10 mouse cellular contexts compared by ENCODE assay signal in genomic region chr3:33838877-33839276, GRCm38 (mm10). TPM values are rescaled to one million over a fixed set of nuclear protein-coding genes. Genes with fewer than 3 reads are reported as not detected.
DNase-seq lines count a peak whose midpoint lies in the region; ATAC-seq and TF ChIP-seq lines count a peak whose summit lies in the region.
"Had no signal": no experiment of that assay in that cellular context is flagged by ENCODE, and none has a peak within 500 bp of the region (broad histone marks: within the 10 kb centered on the region; RNA-seq: fewer than 3 reads in every experiment).

No protein-coding gene starts in this region.

- 0 out of 2 replicates have a peak overlapping the region, but pooled peaks have one; percentile 6 for H3K4me3 ChIP-seq in heart, embryonic 12.5 days
- peak overlapping the region; percentile 13 for H3K4me3 ChIP-seq in lung, embryonic 16.5 days (ENCODE audit: low read length)
- H3K4me3 ChIP-seq in lung, adult 2 months (replicated peaks; ENCODE audit: extremely low read depth, low read depth, low read length), result no peak overlapping the region
- peak overlapping the region; percentile 10; the same call in 1 of the 2 replicates for H3K4me3 ChIP-seq in intestine, embryonic 16.5 days (ENCODE audit: low read length)
- H3K4me3 ChIP-seq in stomach, embryonic 16.5 days (replicated peaks; ENCODE audit: low read length), result peak overlapping the region; percentile 30

- H3K9ac ChIP-seq in heart, embryonic 12.5 days, result peak overlapping the region; percentile 16; the same call in 1 of the 2 replicates
- no peak overlapping the region for H3K9ac ChIP-seq in lung, embryonic 16.5 days (ENCODE audit: low read length)
- no peak overlapping the region for H3K9ac ChIP-seq in intestine, embryonic 16.5 days (ENCODE audit: low read depth, low read length)
- H3K9ac ChIP-seq in stomach, embryonic 16.5 days (ENCODE audit: low read length), result peak overlapping the region; percentile 34; the same call in 1 of the 2 replicates

- H3K9me3 ChIP-seq in heart, embryonic 12.5 days (replicated peaks), result no peaks in the 10 kb centered on the region
- H3K9me3 ChIP-seq in lung, embryonic 16.5 days (ENCODE audit: control insufficient read depth, low read length), result no peaks in the 10 kb centered on the region
- no peaks in the 10 kb centered on the region for H3K9me3 ChIP-seq in intestine, embryonic 16.5 days (ENCODE audit: control insufficient read depth, low read length)
- no peaks in the 10 kb centered on the region for H3K9me3 ChIP-seq in stomach, embryonic 16.5 days (replicated peaks; ENCODE audit: control insufficient read depth, low read length)

- no peak for TF ChIP-seq POLR2A in lung, adult 2 months (IDR thresholded peaks at IDR 0.05; ENCODE audit: borderline replicate concordance, extremely low read depth, low read depth, low read length)

- no peaks in the 10 kb centered on the region for H3K27me3 ChIP-seq in heart, embryonic 12.5 days (replicated peaks)
- H3K27me3 ChIP-seq in lung, embryonic 16.5 days (ENCODE audit: control insufficient read depth, insufficient read depth, low read depth, low read length), result no peaks in the 10 kb centered on the region
- no peaks in the 10 kb centered on the region for H3K27me3 ChIP-seq in intestine, embryonic 16.5 days (replicated peaks; ENCODE audit: control insufficient read depth, insufficient read depth, low read length)
- no peaks in the 10 kb centered on the region for H3K27me3 ChIP-seq in stomach, embryonic 16.5 days (ENCODE audit: control insufficient read depth, insufficient read depth, low read length)

- no peak overlapping the region for H3K27ac ChIP-seq in heart, embryonic 12.5 days (ENCODE audit: poor library complexity, severe bottlenecking)
- no peak overlapping the region for H3K27ac ChIP-seq in lung, embryonic 16.5 days (ENCODE audit: low read length)
- no peak overlapping the region for H3K27ac ChIP-seq in intestine, embryonic 16.5 days (ENCODE audit: low read length)
- H3K27ac ChIP-seq in stomach, embryonic 16.5 days (ENCODE audit: low read length), result no peak overlapping the region
- H3K27ac ChIP-seq: hindbrain, postnatal 0 days had no signal

- no peak for DNase-seq in heart, adult 8-10 months (ENCODE audit: low spot score)
- DNase-seq in lung, adult 2 months, result no peak
- DNase-seq in thymus, postnatal 14 days, result no peak
- no peak for DNase-seq in Muller cell, postnatal 12 days (ENCODE audit: inconsistent ontology term)
- DNase-seq: cerebellum, postnatal 14 days had no signal

- WGBS in heart, embryonic 12.5 days, result 43% methylated on average over 10 of the region's 10 CpGs
- 41% methylated on average over 10 of the region's 10 CpGs for whole genome bisulfite sequencing in lung, embryonic 16.5 days
- WGBS in lung, adult 2 months, result 45% methylated on average over 10 of the region's 10 CpGs
- WGBS in intestine, embryonic 16.5 days, result 46% methylated on average over 10 of the region's 10 CpGs
- 40% methylated on average over 10 of the region's 10 CpGs for WGBS in stomach, embryonic 16.5 days

- no peak for ATAC-seq in heart, embryonic 12.5 days (ENCODE audit: insufficient number of reproducible peaks, low FRiP score)
- ATAC-seq in lung, embryonic 16.5 days (ENCODE audit: low read depth), result no peak
- ATAC-seq in intestine, embryonic 16.5 days, result no peak
- ATAC-seq in stomach, embryonic 16.5 days (ENCODE audit: insufficient read depth, low FRiP score), result no peak
- ATAC-seq: hindbrain, postnatal 0 days had no signal

- TF ChIP-seq CTCF in lung, adult 2 months (IDR thresholded peaks at IDR 0.05; ENCODE audit: insufficient read depth, low read length), result no peak

- H3K4me1 ChIP-seq in heart, embryonic 12.5 days (replicated peaks), result peaks cover 11% of the 10 kb centered on the region
- H3K4me1 ChIP-seq in lung, embryonic 16.5 days (replicated peaks; ENCODE audit: control insufficient read depth, insufficient read depth, low read length), result no peaks in the 10 kb centered on the region
- no peaks in the 10 kb centered on the region for H3K4me1 ChIP-seq in lung, adult 2 months (ENCODE audit: control insufficient read depth, insufficient read depth, low read length)
- 0 out of 2 replicates have a peak, but pooled peaks cover 1% of the 10 kb centered on the region for H3K4me1 ChIP-seq in intestine, embryonic 16.5 days (ENCODE audit: control insufficient read depth, insufficient read depth, low read length)
- H3K4me1 ChIP-seq in stomach, embryonic 16.5 days (ENCODE audit: control insufficient read depth, insufficient read depth, low read length), result no peaks in the 10 kb centered on the region

- H3K36me3 ChIP-seq in heart, embryonic 12.5 days, result no peaks in the 10 kb centered on the region
- H3K36me3 ChIP-seq in lung, embryonic 16.5 days (ENCODE audit: control insufficient read depth, insufficient read depth, low read length), result no peaks in the 10 kb centered on the region
- no peaks in the 10 kb centered on the region for H3K36me3 ChIP-seq in intestine, embryonic 16.5 days (ENCODE audit: control insufficient read depth, insufficient read depth, low read length)
- no peaks in the 10 kb centered on the region for H3K36me3 ChIP-seq in stomach, embryonic 16.5 days (ENCODE audit: control insufficient read depth, insufficient read depth, low read length)

- peak overlapping the region; percentile 53 for H3K4me2 ChIP-seq in heart, embryonic 12.5 days
- H3K4me2 ChIP-seq in lung, embryonic 16.5 days (ENCODE audit: low read depth, low read length), result peak overlapping the region; percentile 32
- H3K4me2 ChIP-seq in intestine, embryonic 16.5 days (ENCODE audit: low read depth, low read length), result peak overlapping the region; percentile 17
- peak overlapping the region; percentile 41 for H3K4me2 ChIP-seq in stomach, embryonic 16.5 days (ENCODE audit: low read depth, low read length)

RNA-seq across cellular contexts. Expression of gene Ccdc39, which starts 5.2 kb away (rescaled TPM):
- polyA plus RNA-seq in heart, embryonic 12.5 days (2016; fragmentation: Nextera tagmentation; extraction: Ambion mirVana), result 0.54 and 1.1 TPM in 2 replicates
- under 1 TPM in 2 of 4 experiments, not detected in 2; 0.16 TPM for total RNA-seq in heart, adult 8-10 months (2022)
- polyA plus RNA-seq in lung, embryonic 16.5 days (2015; fragmentation: Nextera tagmentation; extraction: Ambion mirVana), result 11.8 and 12.9 TPM in 2 replicates
- polyA plus RNA-seq in lung, adult 2 months (2012; rRNA removed), result 8.0 and 10.7 TPM in 2 replicates
- polyA plus RNA-seq in intestine, embryonic 16.5 days (2015; fragmentation: Nextera tagmentation; extraction: Ambion mirVana), result 1.9 and 2.2 TPM in 2 replicates
- 2.8 and 2.9 TPM in 2 replicates for polyA plus RNA-seq in stomach, embryonic 16.5 days (2015; fragmentation: Nextera tagmentation; extraction: Ambion mirVana)

RNA-seq across cellular contexts. Expression of gene Ttc14, which starts 39.2 kb away (rescaled TPM):
- polyA plus RNA-seq in heart, embryonic 12.5 days (2016; fragmentation: Nextera tagmentation; extraction: Ambion mirVana), result 51.4 and 58.7 TPM in 2 replicates
- total RNA-seq in heart, adult 8-10 months (2022), result 10 to 100 TPM; 11.3 to 17.9 (median 14.1) TPM
- polyA plus RNA-seq in lung, embryonic 16.5 days (2015; fragmentation: Nextera tagmentation; extraction: Ambion mirVana), result 58.4 and 58.5 TPM in 2 replicates
- polyA plus RNA-seq in lung, adult 2 months (2012; rRNA removed), result 30.3 and 60.5 TPM in 2 replicates
- 39.2 and 39.5 TPM in 2 replicates for polyA plus RNA-seq in intestine, embryonic 16.5 days (2015; fragmentation: Nextera tagmentation; extraction: Ambion mirVana)
- polyA plus RNA-seq in stomach, embryonic 16.5 days (2015; fragmentation: Nextera tagmentation; extraction: Ambion mirVana), result 44.8 and 47.1 TPM in 2 replicates

Comparison
In these comparisons a context has a peak if more than half of its experiments do, and no peak if none do; other contexts are left out.
1. H3K9ac ChIP-seq: peak in heart, embryonic 12.5 days (single experiment) and stomach, embryonic 16.5 days (single experiment); none in lung, embryonic 16.5 days (single experiment) and intestine, embryonic 16.5 days (single experiment).
2. Peak in every context shown above with its lines, with median percentiles within 50 percentile points of each other: H3K4me2 ChIP-seq.